Mouse (Mus musculus) left cerebral cortex, adult 2 months (tissue): ENCODE results near the gene Tdrd6. TPM values are rescaled to one million over a fixed set of nuclear protein-coding genes. Genes with fewer than 3 reads are reported as not detected.

Experiments
- DNase-seq, 2 experiments: peaks; one replicate each; pipeline ENCODE4 v3.0.0; 2021 to 2022; ENCODE audit warnings: low spot score in 2 of 2, mixed read lengths in 1 of 2; ENCODE audit errors: extremely low spot score in 1 of 2
- H3K27ac ChIP-seq: fragments of 200-600 bp; 2 replicates; pipeline ENCODE4 v1.8.1; 2022
- H3K4me3 ChIP-seq: fragments of 200-600 bp; 2 replicates; pipeline ENCODE4 v1.8.1; 2022
- CTCF ChIP-seq: fragments of 200-600 bp; IDR thresholded peaks from 2 replicates; pipeline ENCODE4 v1.8.1; 2022; ENCODE audit warnings: antibody characterized with exemption, mild to moderate bottlenecking, moderate library complexity
- intact Hi-C: fragments of 180-260 bp; cut with DNase I; formaldehyde crosslinking; loops from one replicate; pipeline ENCODE4 v1.15.1; 2025
- long read RNA-seq, 2 experiments: library from polyadenylated mRNA; stranded (forward); transcript quantifications; one replicate each; pipeline ENCODE4 v2.0.0; 2021; ENCODE audit warnings: borderline mapping rate in 2 of 2
- total RNA-seq, 2 experiments: library from RNA; stranded (reverse); gene quantifications; 2 replicates each; pipeline ENCODE4 v1.2.3; 2021

Gene Tdrd6
- under 1 TPM; 0.48 to 0.94 TPM for total RNA-seq
- long read RNA-seq, experiment 1: 0 reads
- long read RNA-seq, experiment 2: 0 reads

DNA sequence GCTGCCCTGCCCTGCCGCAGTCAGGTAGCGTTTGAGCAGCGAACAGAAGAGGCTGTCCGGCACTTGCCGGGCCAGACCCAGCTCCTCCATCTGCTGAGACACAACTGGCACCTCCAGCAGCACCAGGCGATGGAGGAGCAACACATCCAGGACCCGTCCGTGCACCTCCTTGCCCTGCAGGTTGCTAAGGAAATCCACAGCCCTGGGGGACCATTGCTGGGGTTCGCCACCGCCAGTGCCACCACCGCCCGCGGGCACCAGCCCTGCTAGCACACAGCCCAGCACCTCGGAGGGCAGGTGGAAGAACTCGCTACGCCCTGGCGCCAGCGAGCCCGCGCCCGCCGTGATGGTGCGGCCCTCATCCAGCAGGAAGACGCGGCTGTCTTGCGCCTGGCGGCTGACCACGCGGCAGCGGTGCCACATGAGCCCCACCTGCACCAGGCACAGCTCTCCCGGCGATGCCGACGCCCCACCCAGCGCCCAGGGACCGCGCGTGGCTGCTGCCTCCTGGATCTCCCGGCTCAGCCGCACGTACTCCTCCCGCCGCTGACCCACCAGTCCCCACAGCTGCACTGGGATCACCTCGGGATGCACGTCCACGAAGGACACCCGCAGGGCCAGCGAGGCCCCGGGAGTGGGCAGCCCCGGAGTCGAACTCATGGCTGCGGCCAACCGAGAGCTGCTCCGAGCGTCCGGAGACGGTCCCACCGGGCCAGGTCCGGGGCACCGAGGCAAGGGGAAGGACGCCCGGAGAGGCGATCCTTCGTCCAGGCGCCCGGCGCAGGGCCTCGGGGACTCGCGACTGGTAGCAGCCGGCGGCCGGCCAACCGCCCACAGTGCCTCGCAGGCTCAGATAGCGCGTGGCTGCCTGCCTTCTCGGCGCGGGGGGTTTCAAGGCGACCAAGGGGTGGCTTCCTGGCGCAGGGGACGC, at the start of gene Tdrd6:
Gene Tdrd6 (minus strand): TSS at position 804 of the 931 bp plus-strand sequence.
- intact Hi-C loops: no loop called here
- Histone ChIP-seq H3K27ac (no peak within 1 kb of the TSS), H3K4me3 (peak within 1 kb of the TSS; percentile 41)
- peak in 1 of 2 experiments; percentile 28 for DNase-seq
- no peak for TF ChIP-seq CTCF

DNA sequence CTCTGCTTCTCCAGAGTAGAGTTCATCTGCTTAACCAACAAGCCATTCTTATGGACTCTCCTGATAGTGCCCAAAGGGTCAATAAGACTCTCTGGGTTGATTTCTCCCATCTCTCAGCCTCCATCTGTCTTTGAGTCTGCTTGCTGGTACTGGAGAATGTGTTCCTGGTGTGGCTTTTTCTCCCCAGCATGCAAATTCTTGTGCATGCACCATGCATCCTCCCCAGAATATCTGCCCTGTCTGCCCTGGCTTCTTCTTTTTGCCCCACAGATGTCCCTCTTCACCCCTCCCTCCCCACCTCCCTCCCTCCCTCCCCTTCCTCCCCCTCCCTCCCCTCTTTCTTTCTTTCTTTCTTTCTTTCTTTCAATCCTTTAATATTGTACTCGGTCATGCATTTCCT, 47.2 kb upstream of the Tdrd6 start:
- no peak for DNase-seq
- no peak overlapping the region for H3K4me3 ChIP-seq
- no peak for TF ChIP-seq CTCF
- intact Hi-C loops: no loop called here
- H3K27ac ChIP-seq: no peak overlapping the region

DNA sequence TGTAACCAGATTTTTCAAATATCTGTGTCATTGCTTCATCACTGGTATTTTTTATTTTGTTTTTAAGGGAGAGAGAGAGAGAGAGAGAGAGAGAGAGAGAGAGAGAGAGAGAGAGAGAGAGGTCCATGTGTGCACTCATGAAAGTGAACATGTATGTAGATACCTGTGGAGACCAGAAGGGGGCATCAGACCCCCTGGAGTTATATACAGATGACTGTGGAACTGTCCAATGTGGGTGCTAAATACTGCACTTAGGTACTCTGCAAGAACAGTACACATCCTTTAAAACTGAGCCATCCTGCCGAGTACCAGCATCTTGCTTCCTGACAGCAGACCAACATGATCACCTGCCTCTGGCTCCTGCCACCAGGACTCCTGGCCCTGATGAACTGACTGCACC, 46.1 kb upstream of the Tdrd6 start:
- intact Hi-C loops: no loop called here
- TF ChIP-seq CTCF: peak; percentile 1; the same call in 1 of the 2 replicates

DNA sequence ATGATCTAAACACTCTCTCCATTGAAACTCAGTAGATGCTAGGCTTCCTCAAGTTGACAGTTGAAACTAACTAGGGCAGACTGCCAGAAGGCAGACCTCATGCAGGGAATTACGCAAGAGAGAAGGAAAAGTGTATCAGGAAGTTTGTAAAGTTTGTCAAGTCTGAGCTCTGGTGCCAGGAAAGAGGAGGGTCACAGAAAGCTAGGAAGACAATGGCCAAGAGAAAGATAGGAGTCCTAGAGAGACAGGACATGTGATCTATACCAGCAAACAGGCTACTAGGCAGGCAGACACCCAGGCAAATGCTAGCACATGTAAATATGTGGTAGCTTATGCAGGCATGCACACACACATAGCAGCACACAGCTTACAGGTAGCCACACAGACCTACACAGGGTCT, 45.1 kb upstream of the Tdrd6 start:
- no peak for DNase-seq
- Histone ChIP-seq H3K4me3 (no peak overlapping the region), H3K27ac (no peak overlapping the region)
- no peak for TF ChIP-seq CTCF
- intact Hi-C loops: no loop called here

More for the DNA sequence above, 46.1 kb upstream of the Tdrd6 start:
- DNase-seq: no peak
- no peak overlapping the region for H3K4me3 ChIP-seq
- no peak overlapping the region for H3K27ac ChIP-seq

DNA sequence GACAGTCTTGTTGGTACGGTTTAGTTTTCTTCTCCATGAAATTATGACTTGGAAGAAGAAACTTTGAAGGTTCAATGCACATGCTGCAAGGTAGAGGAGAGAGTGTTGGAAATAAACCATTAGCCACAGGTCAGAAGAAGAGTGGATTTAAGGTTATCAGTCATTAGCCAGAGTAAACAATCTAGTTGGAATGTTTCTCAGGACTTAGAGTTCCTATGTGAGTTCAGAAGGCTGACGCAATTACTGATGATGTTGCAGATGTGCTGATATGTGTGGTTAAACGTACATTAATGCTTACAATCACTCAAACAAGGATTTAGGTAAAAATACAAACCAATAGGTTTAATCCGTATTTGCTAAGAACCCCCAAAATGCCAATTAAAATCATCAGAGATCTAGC, 41.8 kb upstream of the Tdrd6 start:
- Histone ChIP-seq H3K27ac (no peak overlapping the region), H3K4me3 (no peak overlapping the region)
- TF ChIP-seq CTCF: no peak
- intact Hi-C loops: no loop called here
- no peak for DNase-seq

DNA sequence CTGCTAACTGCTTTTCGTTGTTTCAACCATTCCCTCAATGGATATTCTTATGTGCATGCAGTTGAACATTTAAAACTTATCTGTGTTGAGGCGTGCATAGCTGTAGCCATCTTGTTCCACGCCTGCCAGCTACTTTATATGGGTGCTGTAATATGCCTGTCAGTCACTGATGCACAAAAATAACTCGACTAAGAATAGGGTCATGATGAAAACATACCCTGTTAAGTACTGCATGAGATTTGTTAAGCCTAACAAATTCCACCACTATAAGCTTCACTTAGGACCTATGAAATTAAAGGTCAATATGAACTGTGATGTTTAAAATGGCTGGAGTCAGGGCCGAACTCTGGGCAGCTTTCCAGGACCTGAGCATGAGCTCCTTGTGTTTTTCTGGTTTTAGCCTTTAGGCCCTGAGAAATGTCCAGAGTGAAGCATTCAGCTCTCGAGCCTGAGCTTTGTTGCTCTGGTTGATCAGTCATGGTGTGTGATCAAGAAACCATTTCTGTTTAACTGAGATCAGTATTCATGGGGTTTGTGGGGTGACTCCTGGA, 39.1 kb upstream of the Tdrd6 start:
- Histone ChIP-seq H3K4me3 (no peak overlapping the region), H3K27ac (no peak overlapping the region)
- DNase-seq: no peak
- intact Hi-C loops: no loop called here
- no peak for TF ChIP-seq CTCF

DNA sequence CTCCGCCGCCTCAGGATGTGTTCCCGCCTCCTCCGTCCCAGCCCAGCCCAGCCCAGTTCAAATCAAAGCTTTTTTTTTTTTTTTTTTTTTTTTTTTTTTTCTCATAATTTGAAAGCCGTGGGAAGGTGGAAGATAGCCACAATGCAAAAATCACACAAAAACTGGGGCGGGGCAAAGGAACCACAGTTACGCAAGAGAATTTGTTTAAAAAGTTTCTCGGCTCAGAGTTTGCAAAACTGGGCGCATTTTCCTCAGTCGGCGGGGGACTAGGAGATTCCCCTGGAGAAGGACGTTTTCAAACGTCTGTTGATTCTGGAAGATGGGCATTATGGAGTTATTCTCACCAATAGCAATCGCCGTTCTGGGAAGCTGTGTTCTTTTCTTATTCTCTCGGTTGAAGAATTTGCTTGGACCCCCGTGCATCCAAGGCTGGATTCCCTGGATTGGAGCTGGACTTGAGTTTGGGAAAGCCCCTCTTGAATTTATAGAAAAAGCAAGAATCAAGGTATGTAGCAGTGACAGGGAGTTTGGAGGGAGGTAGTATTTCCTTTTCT, 37.3 kb upstream of the Tdrd6 start, which contains the start of gene Cyp39a1:
Gene Cyp39a1 (plus strand): TSS at position 136 of the 554 bp plus-strand sequence.
- TF ChIP-seq CTCF: no peak
- intact Hi-C loops: no loop called here
- no peak for DNase-seq
- Histone ChIP-seq H3K27ac (peak within 1 kb of the TSS; percentile 63), H3K4me3 (peak within 1 kb of the TSS; percentile 61)

DNA sequence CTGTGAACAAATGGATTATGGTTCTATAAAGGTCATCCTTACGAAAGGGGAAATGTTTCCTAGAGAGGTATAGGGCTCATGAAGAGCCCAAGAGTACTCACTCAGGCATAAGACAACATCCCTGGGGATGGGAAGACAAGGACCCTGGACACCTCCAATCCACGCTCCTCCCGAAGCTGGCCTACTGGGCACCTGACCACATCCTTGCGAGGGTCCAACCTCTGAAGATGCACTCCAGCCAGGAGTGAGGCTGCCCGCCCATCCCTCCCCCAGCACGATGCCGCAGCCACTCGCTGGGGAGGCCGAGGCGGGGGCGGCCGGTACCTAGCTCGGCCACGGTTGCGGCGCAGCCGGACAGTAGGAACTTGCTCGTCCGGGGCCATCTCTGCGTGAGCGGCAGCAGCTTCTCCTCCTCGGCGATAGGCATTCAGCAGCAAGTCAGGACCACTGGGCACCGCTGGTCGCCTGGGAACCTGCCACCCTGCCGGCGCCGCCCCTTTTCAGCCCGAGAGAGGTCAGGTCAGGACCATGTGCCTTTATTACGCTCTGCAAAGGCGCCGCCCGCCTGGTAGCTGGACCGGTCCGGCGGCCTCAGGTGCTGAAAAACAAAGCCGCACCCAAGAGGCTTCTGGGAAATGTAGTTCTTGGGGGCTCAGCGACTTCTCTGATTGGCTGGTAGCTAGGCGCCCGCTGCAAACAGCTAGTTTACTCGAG, 36.6 kb upstream of the Tdrd6 start, which contains the start of gene Slc25a27:
Gene Slc25a27 (minus strand): TSS at position 639 of the 714 bp plus-strand sequence.
- TF ChIP-seq CTCF: no peak; the same call in 1 of the 2 replicates
- peak within 1 kb of the TSS; percentile 63 for H3K27ac ChIP-seq
- intact Hi-C loops: no loop called here
- peak; percentile 87 to 89 for DNase-seq
- peak within 1 kb of the TSS; percentile 61 for H3K4me3 ChIP-seq

DNA sequence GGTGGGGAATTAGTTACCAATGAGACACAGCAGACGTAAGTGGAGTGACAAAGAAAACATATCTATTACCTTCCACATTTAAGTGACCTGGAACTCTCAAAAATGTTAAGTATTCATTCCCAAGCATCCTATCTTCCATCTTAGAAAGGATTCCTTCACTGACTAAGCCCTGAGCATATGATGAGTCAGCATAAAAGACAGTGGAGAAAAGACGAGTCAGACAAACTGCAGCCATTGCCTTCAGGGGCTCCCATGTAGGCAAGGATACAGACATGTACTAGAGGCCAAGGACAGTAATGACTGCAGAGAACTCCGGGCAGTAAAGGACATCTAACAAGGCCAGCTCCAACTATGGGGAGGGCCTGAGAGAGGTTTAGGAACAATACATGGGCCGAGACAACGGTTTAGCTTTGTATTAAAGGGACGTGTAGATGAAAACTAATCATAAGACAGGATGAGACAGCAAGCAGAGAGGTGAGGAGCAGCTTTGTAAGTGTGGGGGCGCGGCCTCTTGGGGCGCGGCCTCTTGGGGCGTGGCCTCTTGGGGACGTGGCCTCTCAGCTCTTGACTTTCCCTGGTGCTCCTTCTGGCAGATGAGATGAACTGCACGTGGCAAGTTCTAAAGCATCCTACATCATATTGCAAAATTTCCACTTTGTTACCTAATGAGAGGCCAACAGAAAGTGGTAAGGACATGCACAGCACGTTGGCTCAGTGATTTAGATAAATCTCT, 21.4 kb upstream of the Tdrd6 start:
- Histone ChIP-seq H3K4me3 (no peak overlapping the region), H3K27ac (no peak overlapping the region)
- no peak for DNase-seq
- peak; percentile 4 for TF ChIP-seq CTCF
- intact Hi-C loops: no loop called here

DNA sequence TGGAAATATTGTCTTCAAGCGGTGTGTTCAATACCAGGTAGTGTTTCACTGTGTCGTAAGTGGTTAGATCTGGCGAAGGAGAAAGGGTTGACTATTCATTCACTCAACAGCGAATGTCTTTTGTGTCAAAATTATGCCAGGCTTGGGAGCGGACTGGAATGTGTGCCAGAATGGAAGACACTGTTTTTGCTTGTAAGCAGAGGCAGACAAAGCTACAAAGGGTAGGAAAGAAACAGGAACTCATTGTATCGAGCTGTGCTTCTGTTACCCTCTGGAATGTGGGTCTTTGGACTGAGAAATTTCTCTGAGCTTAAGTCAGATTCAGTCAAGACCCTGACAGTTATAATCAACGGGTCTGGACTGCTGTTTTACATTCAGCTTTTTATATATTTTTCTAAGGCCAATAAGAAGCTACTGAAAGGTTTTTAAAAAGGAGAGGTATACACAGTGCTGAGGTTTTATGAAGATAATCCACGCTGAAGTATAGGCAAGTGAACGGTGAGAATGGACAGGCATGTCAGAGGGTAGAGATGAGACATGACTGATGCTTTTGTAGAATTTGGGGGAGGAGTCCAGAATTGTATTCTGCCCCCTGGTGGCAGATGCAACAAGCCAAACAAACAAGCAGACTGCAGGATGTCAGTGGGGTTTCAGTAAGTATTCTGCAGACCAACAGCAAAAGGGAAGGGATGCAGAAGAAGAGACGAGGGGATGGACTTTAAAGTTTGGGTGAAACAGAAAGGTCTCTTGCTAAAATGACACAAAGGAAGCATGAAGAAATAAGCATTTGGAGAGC, 19.7 kb upstream of the Tdrd6 start:
- H3K27ac ChIP-seq: no peak overlapping the region
- H3K4me3 ChIP-seq: no peak overlapping the region
- TF ChIP-seq CTCF: peak; percentile 64
- intact Hi-C loops: no loop called here
- no peak for DNase-seq
